Mouse (Mus musculus) lung, adult 2 months (tissue): ENCODE measurements around the gene Ppp1r12a.

Source experiments
- CTCF ChIP-seq: fragments of 200-500 bp; IDR thresholded peaks from 2 replicates; pipeline ENCODE4 v1.5.1; 2011; ENCODE audit warnings: mild to moderate bottlenecking, low read length, control low read depth; ENCODE audit not compliant: insufficient read depth
- POLR2A ChIP-seq: fragments of 200-500 bp; IDR thresholded peaks from 2 replicates; pipeline ENCODE4 v1.6.1; 2011; ENCODE audit warnings: low read depth, mild to moderate bottlenecking, control low read depth, low read length, borderline replicate concordance; ENCODE audit errors: extremely low read depth

DNA sequence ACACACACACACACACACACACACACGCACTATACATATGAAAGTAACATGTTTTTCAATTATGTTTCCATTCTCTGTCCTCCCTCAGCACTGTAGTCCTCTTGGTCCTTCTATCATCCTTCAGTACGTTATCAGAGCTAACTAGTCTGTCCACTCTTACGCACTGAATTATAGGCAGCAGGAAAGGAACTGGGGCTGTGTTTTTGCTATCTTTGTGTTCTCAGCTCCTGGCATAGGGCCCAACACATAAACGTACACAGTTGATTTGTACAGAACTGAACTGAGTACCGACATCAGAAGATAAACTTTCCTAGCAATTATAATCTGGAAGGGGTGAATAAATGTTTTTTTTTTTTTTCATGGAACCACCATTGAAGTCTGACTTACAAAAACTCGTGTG is 30.1 kb upstream of the Ppp1r12a start:
- TF ChIP-seq POLR2A = no peak
- TF ChIP-seq CTCF = no peak
